Mouse (Mus musculus): ENCODE measurements at regions not wholly inside any gene's neighbourhood (a gene's known extent, or its start where the extent isn't known, plus 50 kb on each side); places are given as distances from the start of the nearest gene placed in this dataset.

- TF ChIP-seq POLR2A (IDR thresholded peaks at IDR 0.05; ENCODE audit: insufficient read length, low read depth) (no peak), CEBPB (IDR thresholded peaks at IDR 0.05; ENCODE audit: insufficient read depth, poor library complexity, severe bottlenecking) (no peak), USF1 (IDR thresholded peaks at IDR 0.05; ENCODE audit: low read depth) (no peak), MYOG (IDR thresholded peaks at IDR 0.05; ENCODE audit: control insufficient read depth in 1 of 3, insufficient read depth in 1 of 3, insufficient read length in 2 of 3, low read depth in 2 of 3) (no peak), SRF (IDR thresholded peaks at IDR 0.05; ENCODE audit: control insufficient read depth, insufficient read length, low read depth) (no peak), MAX (IDR thresholded peaks at IDR 0.05; ENCODE audit: low read depth) (no peak), TCF12 (IDR thresholded peaks at IDR 0.05; ENCODE audit: insufficient read depth, poor library complexity, severe bottlenecking) (no peak)
Observed at GRCm38 (mm10) chr1:41892376-41892775, 803.2 kb upstream of the Pou3f3 start.
